Mouse (Mus musculus) cortical plate, adult 2 months (tissue): ENCODE measurements around the gene Rasal2.

Experiments
- CTCF ChIP-seq: fragments of 200-500 bp; IDR thresholded peaks from 2 replicates; pipeline ENCODE4 v1.5.1; 2011; ENCODE audit warnings: mild to moderate bottlenecking, control low read depth, low read length; ENCODE audit not compliant: insufficient read depth; ENCODE audit errors: extremely low read depth
- POLR2A ChIP-seq: fragments of 200-500 bp; IDR thresholded peaks from 2 replicates; pipeline ENCODE4 v1.6.1; 2011; ENCODE audit warnings: mild to moderate bottlenecking, low read length, control low read depth; ENCODE audit not compliant: insufficient read depth; ENCODE audit errors: extremely low read depth

DNA sequence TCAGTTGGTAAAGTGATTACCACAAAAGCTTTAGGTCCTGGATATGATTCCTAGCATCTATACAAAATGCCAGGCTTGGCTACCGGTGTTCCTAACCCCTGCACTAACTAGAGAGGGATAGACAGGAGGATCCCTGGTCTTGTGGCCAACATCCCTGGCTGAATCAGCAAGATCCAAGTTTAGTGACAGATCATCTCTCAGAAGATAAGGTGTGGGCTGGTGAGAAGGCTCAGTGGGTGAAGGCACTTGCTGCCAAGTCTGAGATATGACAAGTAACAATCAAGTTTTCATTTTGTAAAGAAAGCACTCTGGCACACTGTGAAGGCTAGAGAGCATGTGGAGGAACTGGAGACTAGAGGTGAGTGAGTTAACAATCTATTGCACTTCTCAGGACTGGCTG, 191.9 kb downstream of the Rasal2 start:
- TF ChIP-seq POLR2A (no peak), CTCF (no peak)
